Mouse (Mus musculus): ENCODE measurements around the gene Olfr612. TPM values are rescaled to one million over a fixed set of nuclear protein-coding genes. Genes with fewer than 3 reads are reported as not detected.
"Not testable (repeated sequence)": the region's sequence is repeated elsewhere in the genome, so short reads cannot be mapped to it uniquely, and the experiment has no call there.

The Olfr612 gene
- polyA plus RNA-seq (2015; fragmentation: Nextera tagmentation; extraction: Ambion mirVana): not detected in 2 replicates

- WGBS: 78% methylated on average over 2 of the region's 2 CpGs
These were observed at the start of gene Olfr612 for GRCm38 (mm10) chr7:103542617-103543016. Gene Olfr612, minus strand, starts transcription at chr7:103542717.

GRCm38 (mm10) chr7:103589803-103590202 lies 47.3 kb upstream of the Olfr612 start, which contains the start of gene Olfr618:
Gene Olfr618, plus strand, starts transcription at chr7:103590103.
- WGBS: 55% methylated on average over 2 of the region's 2 CpGs
- Histone ChIP-seq H3K36me3 (ENCODE audit: control insufficient read depth, insufficient read depth) (no peaks in the 10 kb centered on the region), H3K4me3 (ENCODE audit: low read depth, low read length) (no peak within 1 kb of the TSS), H3K4me2 (replicated peaks; ENCODE audit: low read depth) (no peak within 1 kb of the TSS), H3K27ac (ENCODE audit: low read depth, low read length) (no peak within 1 kb of the TSS), H3K4me1 (replicated peaks; ENCODE audit: control insufficient read depth, insufficient read depth, low read length) (no peaks in the 10 kb centered on the region), H3K9ac (ENCODE audit: low read depth, low read length) (no peak within 1 kb of the TSS), H3K9me3 (ENCODE audit: control insufficient read depth) (no peaks in the 10 kb centered on the region), H3K27me3 (replicated peaks; ENCODE audit: control insufficient read depth, insufficient read depth, low read length) (no peaks in the 10 kb centered on the region)
- no peak for TF ChIP-seq CTCF (IDR thresholded peaks at IDR 0.05; ENCODE audit: low read depth)
- no peak for ATAC-seq

More at GRCm38 (mm10) chr7:103542617-103543016, at the start of gene Olfr612:
- H3K4me1 ChIP-seq (replicated peaks; ENCODE audit: control insufficient read depth, insufficient read depth, low read length); H3K27me3 ChIP-seq (replicated peaks; ENCODE audit: control insufficient read depth, insufficient read depth, low read length); H3K27ac ChIP-seq (ENCODE audit: low read depth, low read length); H3K4me3 ChIP-seq (ENCODE audit: low read depth, low read length); H3K4me2 ChIP-seq (replicated peaks; ENCODE audit: low read depth); H3K9ac ChIP-seq (ENCODE audit: low read depth, low read length); H3K9me3 ChIP-seq (ENCODE audit: control insufficient read depth); ATAC-seq; H3K36me3 ChIP-seq (ENCODE audit: control insufficient read depth, insufficient read depth): not testable (repeated sequence)

GRCm38 (mm10) chr7:103572761-103573160 lies 30.2 kb upstream of the Olfr612 start, which contains the start of gene Olfr617:
Gene Olfr617, plus strand, starts transcription at chr7:103573061.
- ATAC-seq: no peak
- Histone ChIP-seq H3K27ac (ENCODE audit: low read depth, low read length) (no peak within 1 kb of the TSS), H3K4me2 (replicated peaks; ENCODE audit: low read depth) (no peak within 1 kb of the TSS), H3K27me3 (replicated peaks; ENCODE audit: control insufficient read depth, insufficient read depth, low read length) (no peaks in the 10 kb centered on the region), H3K9me3 (ENCODE audit: control insufficient read depth) (no peaks in the 10 kb centered on the region), H3K4me1 (replicated peaks; ENCODE audit: control insufficient read depth, insufficient read depth, low read length) (no peaks in the 10 kb centered on the region), H3K36me3 (ENCODE audit: control insufficient read depth, insufficient read depth) (no peaks in the 10 kb centered on the region), H3K9ac (ENCODE audit: low read depth, low read length) (no peak within 1 kb of the TSS), H3K4me3 (ENCODE audit: low read depth, low read length) (no peak within 1 kb of the TSS)
- TF ChIP-seq CTCF (IDR thresholded peaks at IDR 0.05; ENCODE audit: low read depth): no peak
- WGBS: 89% methylated on average over 1 of the region's 1 CpGs

- Histone ChIP-seq H3K9ac (ENCODE audit: low read depth, low read length) (no peak within 1 kb of the TSS), H3K4me2 (replicated peaks; ENCODE audit: low read depth) (no peak within 1 kb of the TSS), H3K36me3 (ENCODE audit: control insufficient read depth, insufficient read depth) (no peaks in the 10 kb centered on the region), H3K9me3 (ENCODE audit: control insufficient read depth) (no peaks in the 10 kb centered on the region), H3K27me3 (replicated peaks; ENCODE audit: control insufficient read depth, insufficient read depth, low read length) (no peaks in the 10 kb centered on the region), H3K27ac (ENCODE audit: low read depth, low read length) (no peak within 1 kb of the TSS), H3K4me1 (replicated peaks; ENCODE audit: control insufficient read depth, insufficient read depth, low read length) (no peaks in the 10 kb centered on the region), H3K4me3 (ENCODE audit: low read depth, low read length) (no peak within 1 kb of the TSS)
- WGBS: 84% methylated on average over 3 of the region's 3 CpGs
- ATAC-seq: no peak
- no peak for TF ChIP-seq CTCF (IDR thresholded peaks at IDR 0.05; ENCODE audit: low read depth)
These were observed 26.5 kb upstream of the Olfr612 start, which contains the start of gene Olfr616 for GRCm38 (mm10) chr7:103569043-103569442. Gene Olfr616, minus strand, starts transcription at chr7:103569143.

- no peak within 1 kb of the TSS for H3K9ac ChIP-seq (ENCODE audit: low read depth, low read length)
- no peak within 1 kb of the TSS for H3K4me2 ChIP-seq (replicated peaks; ENCODE audit: low read depth)
- WGBS: 83% methylated on average over 2 of the region's 2 CpGs
These were observed 13.3 kb upstream of the Olfr612 start, which contains the start of gene Olfr615 for GRCm38 (mm10) chr7:103555779-103556178. Gene Olfr615, plus strand, starts transcription at chr7:103556079.

GRCm38 (mm10) chr7:103547774-103548173 lies 5.3 kb upstream of the Olfr612 start, which contains the start of gene Olfr613:
Gene Olfr613, plus strand, starts transcription at chr7:103548074.
- H3K9ac ChIP-seq (ENCODE audit: low read depth, low read length): no peak within 1 kb of the TSS
- H3K9me3 ChIP-seq (ENCODE audit: control insufficient read depth): no peaks in the 10 kb centered on the region
- no peak within 1 kb of the TSS for H3K4me3 ChIP-seq (ENCODE audit: low read depth, low read length)
- no peaks in the 10 kb centered on the region for H3K36me3 ChIP-seq (ENCODE audit: control insufficient read depth, insufficient read depth)
- WGBS: 75% methylated on average over 2 of the region's 2 CpGs
- no peak for TF ChIP-seq CTCF (IDR thresholded peaks at IDR 0.05; ENCODE audit: low read depth)
- ATAC-seq: no peak
- H3K27ac ChIP-seq (ENCODE audit: low read depth, low read length): no peak within 1 kb of the TSS
- H3K27me3 ChIP-seq (replicated peaks; ENCODE audit: control insufficient read depth, insufficient read depth, low read length): no peaks in the 10 kb centered on the region
- H3K4me1 ChIP-seq (replicated peaks; ENCODE audit: control insufficient read depth, insufficient read depth, low read length): no peaks in the 10 kb centered on the region
- no peak within 1 kb of the TSS for H3K4me2 ChIP-seq (replicated peaks; ENCODE audit: low read depth)

More at GRCm38 (mm10) chr7:103555779-103556178, 13.3 kb upstream of the Olfr612 start, which contains the start of gene Olfr615:
- no peak within 1 kb of the TSS for H3K27ac ChIP-seq (ENCODE audit: low read depth, low read length)
- H3K4me1 ChIP-seq (replicated peaks; ENCODE audit: control insufficient read depth, insufficient read depth, low read length): no peaks in the 10 kb centered on the region
- no peak within 1 kb of the TSS for H3K4me3 ChIP-seq (ENCODE audit: low read depth, low read length)
- H3K27me3 ChIP-seq (replicated peaks; ENCODE audit: control insufficient read depth, insufficient read depth, low read length): no peaks in the 10 kb centered on the region
- no peaks in the 10 kb centered on the region for H3K9me3 ChIP-seq (ENCODE audit: control insufficient read depth)
- TF ChIP-seq CTCF (IDR thresholded peaks at IDR 0.05; ENCODE audit: low read depth): no peak
- no peak for ATAC-seq
- H3K36me3 ChIP-seq (ENCODE audit: control insufficient read depth, insufficient read depth): no peaks in the 10 kb centered on the region

GRCm38 (mm10) chr7:103520746-103521145 lies 21.8 kb downstream of the Olfr612 start, which contains the start of gene Olfr611:
Gene Olfr611, minus strand, starts transcription at chr7:103520846.
- not testable (repeated sequence) for ATAC-seq

More at GRCm38 (mm10) chr7:103520746-103521145, 21.8 kb downstream of the Olfr612 start, which contains the start of gene Olfr611:
- not testable (repeated sequence) for H3K27ac ChIP-seq (ENCODE audit: low read depth, low read length); H3K4me3 ChIP-seq (ENCODE audit: low read depth, low read length); H3K36me3 ChIP-seq (ENCODE audit: control insufficient read depth, insufficient read depth); H3K9ac ChIP-seq (ENCODE audit: low read depth, low read length); H3K4me2 ChIP-seq (replicated peaks; ENCODE audit: low read depth); H3K4me1 ChIP-seq (replicated peaks; ENCODE audit: control insufficient read depth, insufficient read depth, low read length); H3K9me3 ChIP-seq (ENCODE audit: control insufficient read depth); H3K27me3 ChIP-seq (replicated peaks; ENCODE audit: control insufficient read depth, insufficient read depth, low read length)
- 68% methylated on average over 1 of the region's 1 CpGs for WGBS
